Mouse (Mus musculus) heart, postnatal 25 days (tissue): ENCODE results near the gene Apon. TPM values are rescaled to one million over a fixed set of nuclear protein-coding genes. Genes with fewer than 3 reads are reported as not detected.
A peak's percentile ranks its signal among the peaks of the same experiment; 100 is the strongest.
"Not testable (repeated sequence)": the region's sequence is repeated elsewhere in the genome, so short reads cannot be mapped to it uniquely, and the experiment has no call there.

Experiments used
- DNase-seq: peaks from one replicate; pipeline ENCODE4 v3.0.0; 2022; ENCODE audit warnings: low spot score
- intact Hi-C: fragments of 180-260 bp; cut with DNase I; formaldehyde crosslinking; loops from one replicate; pipeline ENCODE4 v1.15.1; 2025
- total RNA-seq, 2 experiments: library from RNA; stranded (reverse); gene quantifications; 2 replicates each; pipeline ENCODE4 v1.2.3; 2021

Apon gene
- total RNA-seq, 2 experiments from 2014 or later, result 0.18 TPM; not detected in 1

GRCm38 (mm10) chr10:128269206-128269910 lies 15.5 kb downstream of the Apon start:
- intact Hi-C loops, result loop anchor here (1.0 kb wide), 1 partner anchor 20 kb away; no protein-coding TSS in a partner anchor

DNA sequence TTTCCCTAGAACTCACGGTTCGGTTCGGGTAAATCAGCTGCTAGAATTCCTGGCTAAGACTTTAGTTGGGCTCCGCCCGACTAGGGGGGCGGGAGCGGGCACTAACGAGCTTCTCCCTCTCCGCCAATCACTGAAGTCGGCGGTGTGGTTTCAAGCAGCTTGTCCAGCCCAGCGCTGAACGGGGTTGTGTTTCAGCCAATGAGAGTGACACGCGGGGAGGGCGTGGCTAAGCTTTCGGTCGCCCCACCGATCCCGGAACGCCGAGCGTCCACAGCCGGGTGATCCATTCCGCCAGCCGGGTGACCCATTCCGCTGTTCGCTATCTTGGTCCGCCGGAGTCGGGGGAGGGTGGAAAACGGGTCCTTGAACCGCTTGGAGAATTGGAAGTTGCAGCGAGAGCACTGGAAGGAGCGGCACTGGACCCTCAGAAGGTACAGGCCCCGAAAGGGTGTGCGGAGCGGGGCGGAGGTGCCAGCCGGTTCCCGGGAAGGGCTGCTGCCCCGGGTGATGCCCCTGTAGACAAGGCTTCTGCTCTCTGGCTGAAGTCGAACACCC lies 16.5 kb downstream of the Apon start, which contains the start of gene Stat2:
Gene Stat2, plus strand, starts transcription at position 273 of the 555 bp plus-strand sequence.
- DNase-seq, result peak; percentile 97
- intact Hi-C loops, result loop anchor here (5.0 kb wide), 1 partner anchor 38 kb away; the partner anchor contains the start of gene Timeless

More at GRCm38 (mm10) chr10:128269206-128269910, 15.5 kb downstream of the Apon start:
- no peak for DNase-seq

- DNase-seq, result no peak
- intact Hi-C loops, result loop anchor here (5.0 kb wide), 1 partner anchor 39 kb away; the partner anchor contains the start of gene Timeless
Measured at GRCm38 (mm10) chr10:128270866-128271265, 17.0 kb downstream of the Apon start.

DNA sequence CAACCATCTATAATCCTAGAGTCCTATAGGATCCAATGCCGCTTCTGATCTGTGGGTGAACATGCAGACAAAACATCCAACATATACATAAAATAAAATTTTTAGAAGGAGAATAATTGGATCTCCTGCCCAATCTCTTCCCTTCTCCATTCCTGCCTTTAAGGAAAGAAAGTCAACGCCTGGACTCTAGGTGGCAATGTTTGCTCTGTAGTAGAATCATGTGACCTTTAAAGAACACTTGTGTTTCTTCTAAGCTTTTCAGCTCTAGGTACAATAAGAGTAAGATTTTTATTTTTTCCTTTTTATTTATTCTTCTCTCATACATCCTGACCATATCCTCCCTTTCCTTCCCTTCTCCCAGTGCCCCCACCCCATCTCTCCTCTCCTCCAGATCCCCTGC lies 18.0 kb downstream of the Apon start:
- no peak for DNase-seq
- intact Hi-C loops, result loop anchor here (5.0 kb wide), 1 partner anchor 40 kb away; the partner anchor contains the start of gene Timeless

GRCm38 (mm10) chr10:128272819-128273439 lies 19.0 kb downstream of the Apon start:
- intact Hi-C loops, result loop anchor here (5.0 kb wide), 1 partner anchor 41 kb away; the partner anchor contains the start of gene Timeless
- not testable (repeated sequence) for DNase-seq

- intact Hi-C loops, DNase-seq: not testable (repeated sequence)
Measured at GRCm38 (mm10) chr10:128275374-128275773, 21.5 kb downstream of the Apon start.

GRCm38 (mm10) chr10:128278158-128278557 lies 24.3 kb downstream of the Apon start:
- intact Hi-C loops, result no loop called here
- no peak for DNase-seq

GRCm38 (mm10) chr10:128280943-128281342 lies 27.0 kb downstream of the Apon start:
- no peak for DNase-seq
- intact Hi-C loops, result loop anchor here (10.0 kb wide), 1 partner anchor 146 kb away; no protein-coding TSS in a partner anchor

DNA sequence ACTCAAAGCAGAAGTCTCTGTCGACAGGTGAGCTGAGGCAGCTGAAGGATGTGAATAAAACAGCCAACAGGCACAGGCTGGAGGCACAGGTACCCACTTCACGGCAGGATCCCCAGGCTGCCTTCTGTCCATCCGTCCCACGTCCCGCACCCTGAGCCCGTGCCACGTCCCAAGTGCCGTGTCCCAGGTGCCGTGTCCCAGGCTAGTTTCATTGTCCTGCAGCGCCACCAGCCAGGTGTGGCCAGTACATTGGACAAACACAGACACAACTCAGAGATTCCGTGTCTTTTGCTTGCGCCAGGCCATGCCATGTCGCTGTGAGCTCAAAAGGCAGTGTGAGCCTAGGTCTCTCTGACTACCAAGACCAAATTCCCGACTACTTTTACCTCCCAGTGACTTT lies 27.8 kb downstream of the Apon start:
- intact Hi-C loops, result loop anchor here (10.0 kb wide), 1 partner anchor 147 kb away; no protein-coding TSS in a partner anchor

GRCm38 (mm10) chr10:128282886-128283450 lies 29.1 kb downstream of the Apon start:
- intact Hi-C loops, result loop anchor here (10.0 kb wide), 1 partner anchor 148 kb away; no protein-coding TSS in a partner anchor
- DNase-seq, result no peak

More for the DNA sequence above, 27.8 kb downstream of the Apon start:
- DNase-seq, result no peak

GRCm38 (mm10) chr10:128283604-128284579 lies 30.0 kb downstream of the Apon start:
- no peak for DNase-seq
- intact Hi-C loops, result loop anchor here (2.0 to 10.0 kb wide), 2 partner anchors 69 to 149 kb away; no protein-coding TSS in a partner anchor

- peak; percentile 39 for DNase-seq
- intact Hi-C loops, result not testable (repeated sequence)
Measured at GRCm38 (mm10) chr10:128290594-128290993, 36.7 kb downstream of the Apon start.

DNA sequence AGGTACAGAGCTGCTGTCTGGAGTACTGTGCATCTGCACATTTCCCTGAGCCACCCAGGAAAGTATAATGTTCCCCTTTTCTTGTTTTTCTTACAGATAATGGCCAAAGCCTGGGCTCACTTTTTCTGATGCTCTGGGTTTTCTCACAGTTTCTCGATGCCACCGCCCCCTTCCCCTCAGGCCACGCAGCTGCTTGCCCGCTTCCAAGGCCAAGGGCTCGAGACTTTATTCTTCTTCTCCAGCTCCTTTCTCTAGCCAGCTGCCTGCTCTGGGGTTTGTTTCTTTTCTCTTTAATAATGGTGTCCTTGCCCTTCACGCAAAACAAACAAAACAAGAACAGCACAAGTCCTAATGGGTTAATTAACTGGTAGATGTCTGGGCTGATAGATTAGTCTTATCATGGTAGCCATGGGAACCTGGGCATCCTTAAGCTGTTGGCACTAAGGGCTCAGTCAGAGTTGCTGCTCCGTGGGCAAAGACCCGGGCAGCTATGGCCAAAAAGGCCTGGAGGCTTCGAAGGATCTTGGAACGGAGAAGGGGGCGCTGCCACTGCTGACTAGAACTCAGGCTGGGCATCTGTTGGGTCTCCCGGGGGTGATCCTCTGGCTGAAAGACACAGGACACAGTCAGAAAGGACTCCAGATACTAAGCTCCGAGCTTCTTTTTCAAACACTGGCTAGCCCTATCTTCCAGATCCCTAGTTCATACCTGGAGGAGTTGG lies 42.6 kb downstream of the Apon start:
- intact Hi-C loops, result no loop called here
- DNase-seq, result no peak

DNA sequence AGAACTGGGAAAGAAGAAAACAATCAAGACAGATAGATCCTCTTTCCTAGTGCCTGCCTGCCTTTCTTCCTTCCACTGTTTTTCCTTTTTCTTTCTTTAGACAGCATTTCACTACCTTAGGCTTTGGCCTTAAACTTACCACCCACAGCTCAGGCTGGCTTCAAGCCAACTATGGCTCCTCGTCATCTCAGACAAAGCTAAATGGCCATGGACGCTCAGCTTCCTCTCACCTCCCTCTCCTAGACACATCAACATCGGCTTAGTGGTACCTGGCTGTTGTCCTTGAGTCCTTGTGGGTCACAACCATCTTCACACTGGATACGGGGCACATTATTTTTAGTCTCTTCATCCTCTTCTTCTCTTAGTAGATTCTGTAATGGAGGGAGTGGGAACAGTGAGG lies 43.3 kb downstream of the Apon start:
- intact Hi-C loops, result no loop called here

GRCm38 (mm10) chr10:128297622-128298021 lies 43.7 kb downstream of the Apon start:
- no peak for DNase-seq
- intact Hi-C loops, result no loop called here

More for the DNA sequence above, 43.3 kb downstream of the Apon start:
- no peak for DNase-seq

DNA sequence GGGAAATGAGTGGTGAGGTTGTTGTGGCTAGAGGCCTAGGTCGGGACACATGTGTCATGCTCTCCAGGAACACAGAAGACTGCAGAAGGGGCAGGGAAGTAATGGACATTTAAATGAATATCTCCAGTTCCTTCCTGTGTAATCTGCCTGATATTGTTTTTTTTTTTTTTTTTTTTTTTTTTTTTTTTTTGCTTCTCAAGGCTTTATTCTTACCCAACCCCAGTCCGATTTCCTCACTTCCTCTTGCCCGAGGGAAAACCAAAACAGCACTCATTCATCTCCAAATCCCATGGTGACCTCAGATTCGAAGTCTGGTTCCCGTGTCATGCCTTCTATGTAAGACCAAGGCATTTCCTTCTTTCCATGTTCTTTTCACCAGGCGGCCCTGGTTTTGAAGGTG lies 44.3 kb downstream of the Apon start:
- intact Hi-C loops, result no loop called here
- no peak for DNase-seq

GRCm38 (mm10) chr10:128298702-128299171 lies 44.8 kb downstream of the Apon start, which contains the start of gene Il23a:
TSS of gene Il23a (minus strand) at chr10:128298752.
- no peak for DNase-seq
- intact Hi-C loops, result no loop called here

GRCm38 (mm10) chr10:128302357-128302756 lies 48.5 kb downstream of the Apon start:
- intact Hi-C loops, result no loop called here
- DNase-seq, result no peak
